Mouse (Mus musculus) layer of hippocampus, adult 8-10 months (tissue): ENCODE measurements around the gene Slc8b1. TPM values are rescaled to one million over a fixed set of nuclear protein-coding genes. Genes with fewer than 3 reads are reported as not detected.
"Not testable (repeated sequence)": the region's sequence is repeated elsewhere in the genome, so short reads cannot be mapped to it uniquely, and the experiment has no call there.

Experiments
- DNase-seq, 2 experiments: peaks; one replicate each; pipeline ENCODE4 v3.0.0; 2022; ENCODE audit warnings: low spot score in 2 of 2
- total RNA-seq, 4 experiments: library from RNA; stranded (reverse); gene quantifications; 2 replicates each; pipeline ENCODE4 v1.2.4; 2022

The Slc8b1 gene
- total RNA-seq, 4 experiments from 2014 or later = 9.6 to 10.8 (median 9.8) TPM

DNA sequence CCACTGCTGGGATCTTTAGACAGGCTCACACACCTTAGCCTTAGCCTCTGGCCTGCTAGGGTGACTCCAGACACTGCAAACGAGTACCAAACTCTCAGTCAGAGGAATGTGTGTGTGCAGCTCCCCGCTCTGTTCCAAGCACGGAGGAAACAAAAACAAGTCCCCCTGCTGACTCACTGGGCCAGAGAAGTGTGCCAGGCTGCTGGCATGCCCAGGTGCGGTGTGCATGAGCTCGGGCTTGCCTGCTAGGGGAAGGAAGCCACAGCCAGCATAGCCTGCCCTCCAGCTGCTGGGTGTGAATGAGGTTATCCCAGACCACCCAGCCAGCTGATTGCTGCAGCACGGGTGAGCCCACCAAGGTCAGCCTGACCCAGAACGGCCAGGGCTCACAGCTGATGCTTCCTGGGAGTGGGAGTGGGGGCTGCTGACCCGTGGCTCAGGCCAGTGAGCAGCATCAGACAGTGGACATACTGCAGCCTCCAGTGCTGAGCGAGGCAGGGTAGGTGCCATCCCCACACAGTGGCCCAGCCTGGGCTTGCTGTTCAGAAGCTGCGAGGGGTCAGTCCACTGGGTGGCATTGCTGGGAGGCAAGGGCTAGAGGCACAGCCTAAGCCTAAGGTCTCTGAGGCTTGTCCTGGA lies 15.8 kb upstream of the Slc8b1 start:
- peak in 1 of 2 experiments; percentile 42 for DNase-seq

DNA sequence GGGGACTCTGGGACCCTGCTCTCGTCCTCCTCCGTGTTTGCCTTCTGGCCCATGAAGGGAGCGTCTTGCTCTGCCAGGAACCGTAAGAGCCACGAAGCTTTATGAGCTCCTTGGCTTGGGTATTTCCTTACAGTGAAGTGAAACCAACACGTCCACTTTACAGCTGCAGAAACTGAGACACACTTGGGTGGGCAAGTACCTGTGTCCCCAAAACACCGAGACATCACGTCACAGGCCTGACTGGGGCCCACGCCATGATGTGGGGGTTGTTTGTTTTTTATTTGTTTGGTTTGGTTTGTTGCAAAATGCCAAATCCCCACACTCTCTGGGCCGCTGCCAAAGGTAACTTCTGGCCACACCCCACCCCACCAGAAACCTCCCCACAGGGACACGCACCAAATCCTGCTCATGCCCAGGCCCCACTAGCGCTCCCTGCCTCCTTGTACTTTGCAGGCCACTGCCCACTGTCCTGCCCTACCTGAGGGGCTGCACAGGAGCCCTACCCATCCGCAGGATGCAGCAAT lies 15.2 kb upstream of the Slc8b1 start:
- DNase-seq = no peak

DNA sequence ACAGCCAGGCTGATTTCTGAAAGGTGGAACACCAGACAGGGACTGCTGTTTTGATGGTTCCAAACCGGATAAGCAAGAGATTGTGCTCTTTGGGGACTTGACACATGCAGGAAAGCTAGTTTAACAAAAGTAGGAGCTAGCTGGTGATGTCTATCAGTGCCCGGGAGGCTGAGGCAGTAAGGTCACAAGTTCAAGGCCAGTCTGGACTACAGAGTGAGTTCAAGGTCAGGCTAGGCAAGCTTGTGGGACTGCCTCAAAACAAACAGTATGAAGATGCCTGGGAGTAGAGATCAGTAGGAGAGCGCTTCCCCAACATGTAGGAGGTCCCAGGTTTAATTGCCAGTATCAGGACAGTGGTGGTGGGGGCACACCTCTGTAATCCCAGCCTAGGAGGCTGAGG lies 13.9 kb upstream of the Slc8b1 start:
- DNase-seq = no peak

DNA sequence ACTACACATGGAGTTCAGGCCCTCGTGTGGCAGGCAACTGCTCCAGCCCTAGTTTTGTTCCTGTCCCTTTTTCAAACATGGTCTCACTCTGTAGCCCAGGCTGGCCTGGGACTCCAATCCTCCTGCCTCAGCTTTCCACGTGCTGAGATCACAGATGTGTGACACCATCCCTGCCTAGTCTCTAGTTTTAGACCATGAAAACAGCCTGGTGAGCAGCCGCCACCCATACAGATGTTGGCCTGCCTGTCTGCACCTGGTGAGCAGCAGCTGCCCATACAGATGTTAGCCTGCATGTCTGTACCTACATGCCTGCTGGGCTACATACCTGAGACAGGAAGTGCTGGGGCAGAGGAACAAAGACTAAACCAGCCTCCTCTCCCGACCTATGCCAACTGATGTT lies 11.8 kb upstream of the Slc8b1 start:
- DNase-seq = no peak

DNA sequence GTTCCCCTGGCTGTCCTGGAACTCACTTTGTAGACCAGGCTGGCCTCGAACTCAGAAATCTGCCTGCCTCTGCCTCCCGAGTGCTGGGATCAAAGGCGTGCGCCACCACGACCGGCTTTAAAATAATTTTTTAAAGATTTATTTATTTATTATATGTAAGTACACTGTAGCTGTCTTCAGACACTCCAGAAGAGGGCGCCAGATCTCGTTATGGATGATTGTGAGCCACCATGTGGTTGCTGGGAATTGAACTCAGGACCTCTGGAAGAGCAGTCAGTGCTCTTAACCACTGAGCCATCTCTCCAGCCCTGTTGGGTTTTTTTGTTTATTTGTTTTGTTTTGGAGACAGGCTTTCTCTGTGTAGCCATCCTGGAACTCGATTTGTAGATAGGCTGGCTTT lies 10.4 kb upstream of the Slc8b1 start:
- not testable (repeated sequence) for DNase-seq

DNA sequence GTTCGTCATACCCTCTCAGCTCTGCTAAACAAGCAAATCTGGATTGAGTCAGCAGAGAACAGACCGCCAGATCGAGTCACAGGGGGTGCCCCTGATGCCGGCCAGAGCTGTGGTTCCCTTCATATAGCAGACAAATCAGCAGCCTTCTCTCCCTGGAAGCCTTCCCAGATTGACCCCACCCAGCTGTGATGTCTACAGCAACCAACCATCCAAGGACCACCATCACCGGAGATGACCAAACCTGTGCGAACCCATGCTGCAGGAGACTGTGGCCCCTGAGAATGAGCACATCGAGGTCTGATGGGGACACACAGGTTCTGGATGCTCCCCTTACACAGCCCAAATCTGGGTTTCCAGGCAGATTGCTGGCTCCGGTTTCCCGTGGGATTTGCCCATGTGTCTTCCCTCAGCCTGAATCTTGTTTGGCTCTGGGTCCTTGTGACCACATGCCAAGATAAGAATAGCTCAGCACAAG lies 8.8 kb upstream of the Slc8b1 start:
- DNase-seq = peak; percentile 54 to 55

DNA sequence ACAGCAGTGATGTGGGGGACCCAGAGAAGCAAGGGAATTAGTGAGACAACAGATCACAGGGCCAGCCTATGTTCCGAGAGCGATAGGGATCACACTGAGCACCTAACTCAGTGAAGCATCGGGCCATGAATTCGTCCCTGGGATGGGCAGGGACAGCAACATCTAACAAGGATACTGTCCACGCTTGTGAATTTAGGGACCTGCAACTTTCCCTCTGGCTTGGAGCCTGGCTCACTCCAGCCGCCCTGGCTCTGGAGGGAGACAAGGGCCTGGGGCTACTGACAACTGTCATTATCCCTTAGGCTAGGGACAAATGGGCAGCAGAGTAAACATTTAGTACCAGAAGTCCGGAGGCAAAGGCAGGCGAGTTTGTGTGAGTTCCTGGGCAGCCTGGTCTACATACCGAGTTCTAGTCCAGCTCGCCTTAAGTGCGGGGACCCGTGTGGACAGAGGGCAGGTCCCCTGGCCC lies 8.3 kb upstream of the Slc8b1 start:
- no peak for DNase-seq

DNA sequence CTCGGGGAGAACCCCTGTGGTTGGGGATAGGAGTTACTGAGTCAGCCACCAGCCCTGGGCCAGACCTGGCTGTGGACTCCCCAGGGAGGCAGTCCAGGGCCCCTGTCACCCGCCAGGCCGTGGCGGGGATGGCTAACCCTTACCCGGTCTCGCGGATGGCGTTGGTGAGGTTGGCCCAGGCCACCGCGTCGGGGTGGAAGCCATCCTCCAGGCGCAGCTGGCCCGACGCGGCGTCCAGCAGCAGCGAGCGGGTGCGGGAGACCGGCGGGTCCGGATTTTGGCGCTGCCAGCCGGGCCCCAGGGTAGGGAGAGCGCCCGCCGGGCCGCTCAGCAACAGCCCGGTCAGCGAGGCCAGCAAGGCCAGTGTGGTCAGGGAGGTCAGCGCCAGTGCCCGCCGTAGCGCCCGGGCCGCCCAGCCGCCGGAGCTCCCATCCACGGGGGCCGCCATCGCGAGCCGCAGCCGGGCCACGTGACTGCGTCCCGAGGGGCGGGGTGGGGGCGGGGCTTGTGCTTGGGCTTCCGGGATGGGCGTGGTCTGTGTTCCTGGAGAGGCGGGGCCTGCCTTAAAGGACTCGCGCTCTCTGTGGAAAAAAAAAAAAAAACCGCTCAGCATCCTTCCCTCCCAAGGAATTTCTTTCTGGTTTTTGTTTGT lies 7.7 kb upstream of the Slc8b1 start, which contains the start of gene Plbd2:
Plbd2 (minus strand) TSS at position 482 of the 652 bp plus-strand sequence.
- DNase-seq = peak; percentile 47 to 68

DNA sequence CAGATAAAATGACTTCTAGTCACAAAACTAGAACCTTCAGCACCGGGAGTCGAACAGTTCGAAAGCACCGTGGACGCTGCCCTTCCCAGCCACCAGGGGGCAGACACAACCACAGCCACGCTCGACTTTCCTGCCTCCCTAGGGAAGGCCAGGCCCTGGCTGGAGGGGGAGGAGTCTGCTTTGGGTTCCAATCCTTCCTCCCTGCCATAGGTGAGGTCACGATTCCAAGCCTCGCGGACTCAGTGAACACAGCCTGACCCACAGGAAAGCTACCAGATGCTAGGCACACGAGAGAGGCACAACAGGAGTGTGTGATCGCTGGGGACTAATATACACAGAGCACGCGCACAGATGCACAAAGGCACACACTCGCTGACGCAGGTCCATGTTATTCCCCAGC lies 5.6 kb upstream of the Slc8b1 start:
- DNase-seq = peak; percentile 51 to 68

DNA sequence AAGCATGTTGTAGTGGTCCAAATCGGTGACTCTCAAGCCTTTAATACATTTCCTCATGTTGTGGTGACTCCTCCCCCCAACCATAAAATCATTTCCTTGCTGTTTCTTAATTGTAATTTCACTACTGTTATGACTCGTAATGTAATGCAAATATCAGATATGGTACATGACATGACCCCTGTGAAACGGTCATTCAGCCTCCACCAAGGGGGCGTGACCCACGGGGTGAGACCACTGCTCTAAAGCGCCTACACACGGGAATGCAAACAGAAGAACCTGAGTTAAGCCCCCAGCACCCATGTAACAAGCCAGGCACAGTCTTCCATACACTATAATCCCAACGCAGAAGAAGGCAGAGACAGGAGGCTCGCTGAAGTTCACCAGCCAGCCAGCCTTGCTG lies 5.2 kb upstream of the Slc8b1 start:
- no peak for DNase-seq

DNA sequence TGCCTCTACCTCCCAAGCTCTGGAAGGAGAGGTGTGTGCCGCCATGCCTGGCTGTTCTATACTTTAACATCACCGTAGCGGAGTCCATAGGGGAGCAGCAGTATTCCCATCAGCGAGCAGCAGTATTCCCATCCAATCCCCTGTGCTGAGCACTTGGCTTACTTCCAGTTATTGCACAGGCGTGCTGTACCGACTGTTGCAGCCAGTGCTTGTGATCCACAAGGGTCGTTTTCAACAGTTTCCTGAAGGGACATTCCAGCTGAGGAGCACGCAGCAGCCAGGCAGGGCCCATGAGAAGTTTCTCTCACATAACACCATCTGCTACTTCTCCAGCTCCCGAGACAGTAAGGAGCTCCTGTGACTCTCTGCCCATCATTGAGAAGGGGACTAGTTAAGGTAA lies 4.5 kb upstream of the Slc8b1 start:
- DNase-seq = no peak

DNA sequence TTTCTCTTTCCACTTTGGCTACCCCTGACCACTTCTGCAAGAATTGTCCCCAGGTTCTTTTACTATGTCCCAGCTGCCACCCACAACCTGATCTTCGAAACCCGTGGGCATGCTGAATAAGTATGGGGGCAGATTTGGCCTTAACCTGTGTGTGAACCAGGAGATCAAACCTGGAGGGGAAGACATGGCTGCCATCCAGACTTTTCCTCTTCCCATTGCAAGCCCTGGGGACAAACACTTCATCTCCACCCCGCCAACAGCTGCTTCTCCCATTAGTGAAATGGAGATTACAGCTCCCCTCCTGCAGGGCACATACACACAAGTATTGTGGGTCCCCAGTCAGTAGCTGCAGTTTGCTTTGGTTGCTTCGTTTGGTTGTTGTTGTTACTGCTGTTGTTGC lies 3.7 kb upstream of the Slc8b1 start:
- DNase-seq = no peak

DNA sequence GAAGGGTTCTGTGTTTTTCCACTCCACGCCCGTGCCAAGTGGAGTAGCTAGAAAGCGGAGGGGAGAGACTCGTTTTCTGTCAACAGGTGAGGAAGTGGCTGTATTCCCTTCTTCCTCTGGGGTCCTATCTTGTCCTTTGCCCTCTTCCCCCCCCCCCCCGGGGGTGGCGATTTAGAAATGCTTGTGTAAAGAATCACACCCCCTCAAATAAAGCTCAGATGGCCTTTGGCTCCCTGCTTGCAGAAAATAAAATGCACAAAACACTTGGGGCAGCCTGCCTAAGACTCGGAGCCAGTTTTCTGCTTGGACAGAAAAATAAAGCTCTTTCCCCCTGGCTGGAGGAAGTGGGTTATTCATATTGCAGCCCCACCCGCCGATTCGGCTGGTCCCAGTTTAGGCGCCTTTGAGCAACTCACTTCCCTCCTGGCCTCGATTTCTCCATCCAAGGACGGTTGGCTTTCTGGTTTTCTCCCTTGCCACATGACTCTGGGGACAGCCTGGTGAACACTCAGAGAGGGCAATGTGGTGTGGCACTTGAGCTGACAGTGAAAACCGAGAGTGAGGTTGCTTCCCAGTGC lies 764 bp downstream of the Slc8b1 start:
- DNase-seq = no peak

DNA sequence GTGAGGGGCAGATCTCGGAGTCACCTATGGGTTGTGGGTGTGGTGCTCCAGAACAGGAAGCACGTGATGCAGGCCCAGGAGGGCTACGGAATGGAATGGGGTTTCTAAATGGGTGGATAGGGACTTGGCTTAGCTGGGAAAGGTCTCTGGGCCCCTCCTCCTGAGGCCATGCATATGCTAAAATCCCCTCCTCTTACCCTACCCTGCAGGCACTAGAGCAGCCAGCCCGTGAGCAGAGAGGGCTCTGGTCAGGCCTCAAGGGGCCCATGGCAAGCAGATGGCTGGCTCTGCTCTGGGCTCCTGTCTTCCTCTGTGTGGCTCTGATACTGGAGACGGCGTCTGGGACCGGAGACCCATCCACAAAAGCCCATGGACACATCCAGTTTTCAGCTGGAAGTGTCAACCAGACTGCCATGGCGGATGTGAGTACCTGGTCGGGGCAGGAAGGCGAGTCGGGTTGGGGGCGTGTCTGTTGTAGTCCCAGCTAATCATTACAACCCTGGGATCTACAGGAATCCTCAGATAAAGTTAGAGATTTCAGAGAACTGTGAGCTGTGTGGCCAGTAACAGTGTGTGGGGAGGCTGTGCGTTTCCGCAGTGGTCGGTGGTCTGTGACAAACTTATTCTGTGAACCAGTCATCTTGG lies 2.1 kb downstream of the Slc8b1 start:
- no peak for DNase-seq

DNA sequence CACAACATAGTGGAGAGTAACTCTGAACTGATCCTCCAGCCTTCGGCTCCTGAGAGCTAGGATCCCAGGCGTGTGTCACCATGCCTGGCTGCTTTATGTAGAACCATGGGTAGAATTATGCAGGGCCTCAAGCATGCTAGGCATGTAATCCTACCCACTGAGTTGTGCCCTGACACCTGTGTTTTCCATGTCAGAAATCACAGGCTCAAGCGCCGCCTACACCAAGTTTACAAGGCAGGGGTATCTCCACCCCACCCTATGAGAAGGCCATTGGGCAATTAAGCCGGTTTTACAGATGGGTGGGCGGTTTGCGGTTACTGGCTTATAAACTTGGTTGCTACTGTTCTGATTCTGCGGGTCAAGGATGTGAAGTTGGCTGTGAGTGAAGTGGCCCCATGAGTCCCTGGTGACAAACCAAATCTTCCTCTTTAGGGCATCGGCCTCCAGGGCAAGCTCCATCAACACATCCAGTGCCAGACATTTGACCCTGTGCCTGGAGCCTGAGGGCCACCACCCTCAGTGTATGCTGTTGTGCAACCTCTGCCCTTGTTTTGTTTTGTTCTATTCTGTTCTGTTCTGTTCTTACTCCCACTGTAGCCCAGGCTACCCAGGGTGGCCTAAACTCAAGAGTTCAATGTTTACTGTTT lies 3.2 kb downstream of the Slc8b1 start:
- no peak for DNase-seq

DNA sequence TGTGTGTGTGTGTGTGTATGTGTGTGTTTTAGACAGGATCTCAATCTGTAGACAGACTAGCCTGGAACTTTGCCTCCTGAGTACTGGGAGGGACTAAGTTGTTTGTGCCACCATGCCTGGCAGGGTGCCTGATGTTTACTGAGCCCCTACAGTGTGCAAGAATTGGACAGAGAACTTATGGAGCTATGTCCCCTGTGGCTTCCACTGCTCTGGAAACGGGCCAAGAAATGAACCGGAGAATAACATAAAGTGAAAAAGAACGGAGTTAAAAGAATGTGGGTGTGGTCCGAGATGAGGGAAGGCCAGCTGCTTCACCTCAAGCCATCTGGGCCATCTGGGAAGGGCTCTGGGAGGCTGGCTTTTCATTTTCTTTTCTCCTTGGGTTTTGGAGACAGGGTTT lies 3.8 kb downstream of the Slc8b1 start:
- DNase-seq = no peak

DNA sequence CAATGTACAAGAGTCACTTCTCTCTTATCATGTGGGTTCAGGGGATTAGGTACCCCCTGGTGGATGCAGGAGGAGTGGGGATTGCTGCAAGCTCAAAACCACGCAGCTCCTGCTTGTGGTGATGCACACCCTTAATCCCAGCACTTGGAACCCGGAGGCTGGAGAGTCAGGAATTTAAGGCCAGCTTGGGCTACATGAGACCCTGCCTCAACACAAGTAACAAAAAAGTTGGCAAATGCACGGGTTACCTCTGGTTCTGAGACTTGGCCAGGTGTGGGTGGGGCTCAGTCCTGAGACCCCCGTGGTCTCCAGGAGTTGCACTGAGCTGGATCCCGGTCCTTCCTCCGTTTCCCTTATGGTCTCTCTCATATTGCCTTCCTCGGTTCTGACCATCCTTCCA lies 4.5 kb downstream of the Slc8b1 start:
- DNase-seq = no peak

DNA sequence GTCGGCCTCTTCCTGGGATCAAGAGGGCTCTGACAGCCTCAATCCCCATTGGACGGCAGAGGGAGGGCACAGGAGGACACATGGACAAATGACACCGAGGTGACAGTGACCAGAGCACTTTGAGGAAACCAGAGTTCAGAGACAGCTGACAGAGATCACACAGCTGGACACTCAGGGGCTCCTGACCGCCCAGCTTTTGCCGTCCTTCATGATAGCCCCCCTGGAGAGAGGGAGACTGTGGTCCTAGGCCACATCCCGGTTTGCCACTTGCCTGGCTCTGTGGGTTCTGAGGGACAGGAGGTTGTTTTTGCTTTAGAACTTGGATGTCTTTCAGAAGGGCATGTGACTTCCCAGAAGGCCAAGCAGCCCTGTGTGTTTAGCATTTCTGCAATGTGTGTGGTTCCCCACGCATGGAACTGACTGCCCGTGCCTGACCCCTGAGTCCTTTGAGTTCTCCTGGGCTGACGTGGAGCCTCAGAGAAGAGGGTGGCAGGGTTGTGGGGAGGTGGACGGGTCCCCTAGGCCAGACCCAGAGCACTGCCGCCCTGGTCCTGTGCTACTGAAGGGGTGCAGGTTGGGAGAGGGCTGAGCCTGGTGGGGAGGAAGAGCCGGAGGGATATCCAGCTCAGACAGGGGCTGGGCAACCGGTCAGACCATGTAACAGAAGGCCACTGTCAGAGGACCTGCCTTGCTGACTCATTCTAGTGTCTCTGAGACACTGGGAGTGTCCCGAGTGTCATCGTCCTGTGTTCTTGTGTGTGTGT lies 5.4 kb downstream of the Slc8b1 start:
- DNase-seq = no peak

DNA sequence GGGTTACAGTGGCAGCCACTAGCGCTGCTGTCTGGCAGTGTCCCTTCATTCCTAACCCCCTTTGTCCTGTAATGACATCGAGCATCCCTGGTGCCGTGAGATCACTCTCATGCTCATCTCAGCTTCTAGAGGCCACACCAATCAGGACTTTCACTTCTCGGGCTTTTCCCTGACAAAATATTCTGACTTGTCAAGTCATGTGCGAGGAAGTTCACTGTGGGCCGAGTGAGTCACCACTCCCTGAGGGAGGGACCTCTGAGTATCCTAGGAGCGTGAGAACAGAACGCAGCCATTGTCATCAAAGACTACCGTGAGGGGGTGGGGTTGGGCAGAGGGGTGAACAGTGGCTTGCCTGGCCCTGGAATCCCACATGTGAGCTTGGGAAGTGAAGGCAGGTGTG lies 6.6 kb downstream of the Slc8b1 start:
- no peak for DNase-seq

DNA sequence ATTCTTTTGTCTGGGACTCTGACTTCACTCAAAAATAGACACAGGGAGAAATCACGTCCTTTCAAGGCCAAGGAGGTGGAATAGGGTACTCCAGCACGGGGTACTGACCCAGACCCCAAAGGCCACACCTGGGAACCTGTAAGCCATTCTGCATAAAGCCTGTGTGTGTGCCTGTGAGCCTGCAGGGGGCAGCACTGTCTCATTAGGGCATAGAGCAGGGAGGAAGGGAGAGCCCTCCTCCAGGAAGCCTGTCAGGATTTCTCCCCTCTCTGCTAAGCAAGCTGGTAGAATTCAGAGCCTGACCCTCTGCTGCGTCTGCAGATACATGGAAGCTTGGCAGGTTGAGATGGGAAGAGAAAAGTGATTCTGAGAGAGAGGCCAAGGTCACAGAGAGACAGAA lies 11.7 kb downstream of the Slc8b1 start:
- DNase-seq = no peak

DNA sequence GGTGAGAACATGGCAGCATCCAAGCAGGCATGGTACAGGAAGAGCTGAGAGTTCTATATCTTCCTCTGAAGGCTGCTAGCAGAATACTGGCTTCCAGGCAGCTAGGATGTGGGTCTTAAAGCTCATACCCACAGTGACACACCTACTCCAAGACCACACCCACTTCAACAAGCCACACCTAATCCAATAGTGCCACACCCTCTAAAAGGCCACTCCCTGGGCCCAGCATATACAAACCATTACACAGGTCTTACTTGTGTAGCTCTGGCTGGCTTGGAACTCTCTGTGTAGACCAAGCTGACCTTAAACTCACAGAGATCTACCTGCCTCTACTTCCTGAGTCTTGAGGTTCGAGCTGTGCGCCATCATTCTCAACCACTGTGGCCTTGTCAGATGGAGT lies 13.8 kb downstream of the Slc8b1 start:
- no peak for DNase-seq
